Mouse (Mus musculus) right cerebral cortex, postnatal 4 days (tissue): ENCODE data around the gene Maip1.

Experiments
- DNase-seq: peaks from one replicate; pipeline ENCODE4 v3.0.0-alpha.2; 2022

Maip1 gene

DNA sequence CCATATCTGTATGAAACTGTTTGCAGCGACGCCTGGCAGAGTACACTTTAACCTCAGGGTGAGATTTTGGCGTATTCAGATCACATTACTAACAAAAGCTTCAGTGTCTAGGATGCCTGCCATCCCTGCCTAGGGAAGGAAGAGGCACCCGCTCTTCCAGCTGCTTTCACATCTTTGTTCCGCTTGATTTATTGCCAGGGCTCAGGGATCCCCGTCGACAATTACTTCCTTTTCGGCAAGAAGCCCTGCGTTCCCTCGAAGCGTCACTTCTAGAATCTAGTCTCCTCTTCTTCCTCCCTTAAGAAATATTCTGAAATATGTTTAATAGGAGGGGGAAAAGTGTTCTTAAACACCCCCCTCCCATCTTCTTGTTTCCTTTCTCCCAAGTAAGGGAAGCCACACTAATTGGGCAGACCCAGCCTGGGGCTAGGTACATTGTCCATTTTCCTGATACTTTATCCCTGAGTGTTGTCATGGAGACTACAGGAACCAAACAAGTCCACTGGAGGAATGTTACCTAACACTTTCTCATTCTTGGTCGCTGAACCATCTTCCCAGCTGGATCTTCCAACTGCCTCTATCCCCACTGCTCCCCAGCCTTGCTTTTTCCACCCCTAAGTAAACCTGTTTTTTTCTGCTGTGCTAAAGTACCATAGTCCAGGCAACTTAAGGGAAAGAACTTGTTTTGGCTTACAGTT is 23.8 kb downstream of the Maip1 start:
- no peak for DNase-seq

DNA sequence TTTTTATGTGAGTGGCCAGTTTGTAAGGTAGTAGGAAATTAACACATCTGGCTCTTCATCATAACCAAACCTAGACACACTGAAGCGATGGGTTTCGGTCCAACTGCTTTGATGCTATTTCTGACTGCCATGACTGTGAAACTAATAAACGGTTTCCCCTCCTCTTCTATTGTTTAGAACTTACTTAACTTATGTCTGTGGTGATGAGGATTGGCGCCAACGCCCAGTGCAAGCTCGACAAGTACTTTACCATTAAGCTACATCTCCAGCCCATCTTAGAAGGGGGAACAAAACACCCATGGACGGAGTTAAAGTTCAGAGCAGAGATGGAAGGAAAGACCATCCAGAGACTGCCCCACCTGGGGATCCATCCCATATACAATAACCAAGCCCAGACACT is 27.0 kb downstream of the Maip1 start:
- DNase-seq, result no peak

- no peak for DNase-seq
Observed at GRCm38 (mm10) chr1:57436408-57436807, 30.3 kb downstream of the Maip1 start.

- peak; percentile 21 for DNase-seq
Observed at GRCm38 (mm10) chr1:57436954-57437353, 30.8 kb downstream of the Maip1 start.

- DNase-seq, result no peak
Observed at GRCm38 (mm10) chr1:57439026-57439425, 32.9 kb downstream of the Maip1 start.

DNA sequence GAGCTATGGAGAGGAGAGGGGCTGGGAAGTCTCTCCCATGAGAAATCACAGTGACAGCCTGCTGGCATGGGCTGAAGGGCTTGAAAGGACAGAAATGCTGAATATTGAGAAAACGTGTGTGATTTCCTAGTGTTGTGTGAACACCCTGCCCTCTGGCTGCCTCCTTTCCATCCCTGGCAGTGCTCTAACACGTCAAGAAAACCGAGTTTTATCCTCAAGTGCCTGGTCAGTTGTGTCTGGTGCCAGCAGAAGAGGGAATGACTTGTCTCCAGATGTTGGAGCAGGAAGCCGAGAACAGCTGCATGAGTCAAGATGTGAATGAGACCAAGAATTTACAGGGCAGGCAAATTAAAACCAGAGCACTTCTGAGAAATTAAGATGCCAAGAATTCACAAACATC is 34.6 kb downstream of the Maip1 start:
- DNase-seq, result no peak

DNA sequence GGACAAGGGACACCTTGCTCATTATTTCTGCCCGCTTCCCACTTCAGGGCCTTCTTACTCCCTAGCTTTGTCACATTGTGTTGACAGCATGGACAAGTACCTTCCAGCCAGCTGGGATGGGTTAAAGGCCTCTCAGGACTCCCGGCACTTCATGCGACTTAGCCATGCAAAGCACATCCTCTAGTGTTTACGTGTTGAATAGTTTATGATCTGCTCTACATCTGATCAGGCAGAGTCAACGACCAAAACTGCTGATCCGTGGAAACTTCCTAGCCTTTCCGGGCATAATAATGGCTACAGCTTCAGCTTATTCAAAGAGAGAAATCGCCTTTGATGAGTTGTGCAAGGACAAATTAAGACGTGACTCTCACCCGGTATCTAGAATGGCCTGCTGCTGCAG is 39.6 kb downstream of the Maip1 start:
- DNase-seq, result no peak

- no peak for DNase-seq
Observed at GRCm38 (mm10) chr1:57450241-57450640, 44.1 kb downstream of the Maip1 start.

GRCm38 (mm10) chr1:57460305-57460940 is 54.3 kb downstream of the Maip1 start:
- no peak for DNase-seq
